Mouse (Mus musculus): ENCODE measurements around the gene Ms4a12.

DNA sequence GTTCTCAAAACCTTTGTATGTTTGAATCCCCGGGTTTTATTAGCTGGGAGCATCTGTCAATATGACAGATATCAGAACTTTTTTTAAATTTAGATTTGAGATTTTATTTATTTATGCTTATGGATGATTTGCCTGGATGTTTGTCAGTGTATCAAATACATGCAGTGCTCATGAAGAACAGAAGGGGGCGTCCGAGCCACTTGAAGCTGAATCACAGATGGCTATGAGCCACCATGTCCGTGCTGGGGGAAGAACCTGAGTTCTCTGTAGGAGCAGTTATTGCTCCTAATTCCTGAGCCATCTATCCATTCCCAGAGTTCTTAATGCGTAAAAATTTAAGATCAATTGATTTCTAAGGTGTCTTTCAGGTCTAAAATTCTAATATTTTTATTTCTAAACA is 48.1 kb downstream of the Ms4a12 start:
- TF ChIP-seq CTCF (IDR thresholded peaks at IDR 0.05; ENCODE audit: low read depth, low read length): peak; percentile 63
- no peak for TF ChIP-seq POLR2A (IDR thresholded peaks at IDR 0.05; ENCODE audit: borderline replicate concordance, low read depth, low read length)
